19 mouse cellular contexts compared by ENCODE assay signal in genomic region chr19:47270520-47270919, GRCm38 (mm10).
DNase-seq lines count a peak whose midpoint lies in the region; ATAC-seq and TF ChIP-seq lines count a peak whose summit lies in the region.
"Had no signal": no experiment of that assay in that cellular context is flagged by ENCODE, and none has a peak within 500 bp of the region (broad histone marks: within the 10 kb centered on the region; RNA-seq: fewer than 3 reads in every experiment).

No protein-coding gene starts in this region.

- H3K4me1 ChIP-seq in limb, embryonic 13.5 days: no peaks in the 10 kb centered on the region
- H3K4me1 ChIP-seq in limb, embryonic 10.5 days: no peaks in the 10 kb centered on the region
- H3K4me1 ChIP-seq in embryonic facial prominence, embryonic 14.5 days (ENCODE audit: control insufficient read depth, insufficient read depth, low read length): peaks cover 3% of the 10 kb centered on the region; the same call in 1 of the 2 replicates
- no peaks in the 10 kb centered on the region for H3K4me1 ChIP-seq in limb, embryonic 14.5 days (ENCODE audit: control insufficient read depth, insufficient read depth, low read length)
- no peaks in the 10 kb centered on the region for H3K4me1 ChIP-seq in midbrain, embryonic 13.5 days (replicated peaks)
- no peaks in the 10 kb centered on the region for H3K4me1 ChIP-seq in hindbrain, embryonic 14.5 days (replicated peaks; ENCODE audit: control insufficient read depth, insufficient read depth, low read length)
- H3K4me1 ChIP-seq: forebrain, embryonic 10.5 days; forebrain, embryonic 12.5 days had no signal

- no peaks in the 10 kb centered on the region for H3K79me2 ChIP-seq in myocyte (ENCODE audit: control insufficient read depth, insufficient read depth)

- no peak overlapping the region for H3K4me3 ChIP-seq in limb, embryonic 13.5 days
- H3K4me3 ChIP-seq in limb, embryonic 10.5 days: no peak overlapping the region
- no peak overlapping the region for H3K4me3 ChIP-seq in embryonic facial prominence, embryonic 14.5 days (ENCODE audit: low read depth, low read length)
- no peak overlapping the region for H3K4me3 ChIP-seq in limb, embryonic 14.5 days (replicated peaks; ENCODE audit: low read length)
- no peak overlapping the region for H3K4me3 ChIP-seq in myocyte
- H3K4me3 ChIP-seq in midbrain, embryonic 13.5 days (replicated peaks): no peak overlapping the region
- no peak overlapping the region for H3K4me3 ChIP-seq in hindbrain, embryonic 14.5 days (replicated peaks; ENCODE audit: low read length)
- H3K4me3 ChIP-seq: erythroblast, embryonic 14.5 days; forebrain, embryonic 10.5 days; forebrain, embryonic 12.5 days had no signal

- no peak overlapping the region for H3K4me2 ChIP-seq in limb, embryonic 13.5 days (replicated peaks)
- no peak overlapping the region for H3K4me2 ChIP-seq in embryonic facial prominence, embryonic 14.5 days (ENCODE audit: low read depth, low read length)
- no peak overlapping the region for H3K4me2 ChIP-seq in limb, embryonic 14.5 days (replicated peaks; ENCODE audit: low read depth, low read length, severe bottlenecking)
- H3K4me2 ChIP-seq in myocyte (ENCODE audit: low read depth): no peak overlapping the region
- no peak overlapping the region for H3K4me2 ChIP-seq in midbrain, embryonic 13.5 days (replicated peaks)
- H3K4me2 ChIP-seq in hindbrain, embryonic 14.5 days (replicated peaks): no peak overlapping the region
- H3K4me2 ChIP-seq: forebrain, embryonic 12.5 days had no signal

- H3K9ac ChIP-seq in limb, embryonic 13.5 days: no peak overlapping the region
- no peak overlapping the region for H3K9ac ChIP-seq in embryonic facial prominence, embryonic 14.5 days (ENCODE audit: low read depth, low read length)
- H3K9ac ChIP-seq in limb, embryonic 14.5 days (ENCODE audit: low read depth, low read length, severe bottlenecking): no peak overlapping the region
- no peak overlapping the region for H3K9ac ChIP-seq in midbrain, embryonic 13.5 days (replicated peaks)
- H3K9ac ChIP-seq in hindbrain, embryonic 14.5 days: no peak overlapping the region
- H3K9ac ChIP-seq: forebrain, embryonic 12.5 days had no signal

- no peak for DNase-seq in limb, embryonic 10.5 days (ENCODE audit: low spot score)
- DNase-seq in embryonic facial prominence, embryonic 14.5 days (ENCODE audit: low spot score): peak; percentile 68
- no peak for DNase-seq in limb, embryonic 14.5 days (ENCODE audit: low spot score)
- DNase-seq in hindbrain, embryonic 14.5 days (ENCODE audit: low spot score): no peak
- DNase-seq: adrenal gland, adult 2 months; adrenal gland, postnatal 10 days; adrenal gland, postnatal 25 days; cerebellum, adult 11-12 months; cerebellum, adult 9-10 months; cerebellum, postnatal 25 days had no signal

- TF ChIP-seq POLR2A in limb, embryonic 14.5 days (IDR thresholded peaks at IDR 0.05; ENCODE audit: borderline replicate concordance, extremely low read depth, insufficient read depth, insufficient read length): no peak
- TF ChIP-seq POLR2A in myocyte (IDR thresholded peaks at IDR 0.05; ENCODE audit: insufficient read length, low read depth): no peak

- H3K36me3 ChIP-seq in limb, embryonic 13.5 days: peaks cover 97% of the 10 kb centered on the region
- peaks cover 100% of the 10 kb centered on the region for H3K36me3 ChIP-seq in limb, embryonic 10.5 days
- H3K36me3 ChIP-seq in embryonic facial prominence, embryonic 14.5 days (ENCODE audit: control insufficient read depth, insufficient read depth, low read length): peaks cover 92% of the 10 kb centered on the region
- peaks cover 99% of the 10 kb centered on the region for H3K36me3 ChIP-seq in limb, embryonic 14.5 days (ENCODE audit: control insufficient read depth, insufficient read depth, low read length)
- peaks cover 30% of the 10 kb centered on the region for H3K36me3 ChIP-seq in myocyte (ENCODE audit: control insufficient read depth, insufficient read depth)
- H3K36me3 ChIP-seq in midbrain, embryonic 13.5 days: peaks cover 40% of the 10 kb centered on the region
- H3K36me3 ChIP-seq in hindbrain, embryonic 14.5 days (replicated peaks; ENCODE audit: control insufficient read depth, insufficient read depth): peaks cover 22% of the 10 kb centered on the region

- no peaks in the 10 kb centered on the region for H3K27me3 ChIP-seq in limb, embryonic 13.5 days
- no peaks in the 10 kb centered on the region for H3K27me3 ChIP-seq in limb, embryonic 10.5 days (ENCODE audit: low read depth, poor library complexity, severe bottlenecking)
- no peaks in the 10 kb centered on the region for H3K27me3 ChIP-seq in embryonic facial prominence, embryonic 14.5 days (replicated peaks; ENCODE audit: control insufficient read depth, insufficient read depth, low read length)
- H3K27me3 ChIP-seq in limb, embryonic 14.5 days (ENCODE audit: control insufficient read depth, insufficient read depth, low read length): no peaks in the 10 kb centered on the region
- H3K27me3 ChIP-seq in myocyte (ENCODE audit: control insufficient read depth, insufficient read depth, insufficient read length): no peaks in the 10 kb centered on the region
- no peaks in the 10 kb centered on the region for H3K27me3 ChIP-seq in midbrain, embryonic 13.5 days
- no peaks in the 10 kb centered on the region for H3K27me3 ChIP-seq in hindbrain, embryonic 14.5 days (ENCODE audit: control insufficient read depth, insufficient read depth, low read length)
- H3K27me3 ChIP-seq: forebrain, embryonic 12.5 days had no signal

- H3ac ChIP-seq in myocyte (ENCODE audit: control insufficient read depth, insufficient read length): no peak overlapping the region

- H3K27ac ChIP-seq in limb, embryonic 13.5 days: 0 out of 2 replicates have a peak overlapping the region, but pooled peaks have one; percentile 15
- H3K27ac ChIP-seq in limb, embryonic 10.5 days: no peak overlapping the region
- H3K27ac ChIP-seq in embryonic facial prominence, embryonic 14.5 days (replicated peaks; ENCODE audit: low read depth, low read length): peak overlapping the region; percentile 71; the same call in 1 of the 2 replicates
- 0 out of 2 replicates have a peak overlapping the region, but pooled peaks have one; percentile 13 for H3K27ac ChIP-seq in limb, embryonic 14.5 days (replicated peaks; ENCODE audit: low read depth, low read length)
- H3K27ac ChIP-seq in midbrain, embryonic 13.5 days: no peak overlapping the region
- H3K27ac ChIP-seq in hindbrain, embryonic 14.5 days: no peak overlapping the region
- H3K27ac ChIP-seq: forebrain, embryonic 10.5 days; forebrain, embryonic 12.5 days had no signal

- no peak for ATAC-seq in limb, embryonic 13.5 days (ENCODE audit: low FRiP score, low read depth)
- no peak for ATAC-seq in embryonic facial prominence, embryonic 14.5 days (ENCODE audit: low read depth)
- ATAC-seq in limb, embryonic 14.5 days (ENCODE audit: low FRiP score, low read depth): peak; percentile 8; the same call in 1 of the 2 replicates
- ATAC-seq in midbrain, embryonic 13.5 days: no peak
- no peak for ATAC-seq in granulocyte monocyte progenitor cell, adult 5-6 weeks (replicated peaks; ENCODE audit: poor library complexity, severe bottlenecking)
- no peak for ATAC-seq in hindbrain, embryonic 14.5 days (ENCODE audit: low FRiP score)
- ATAC-seq: forebrain, embryonic 14.5 days; forebrain, embryonic 16.5 days had no signal

- no peaks in the 10 kb centered on the region for H3K9me3 ChIP-seq in limb, embryonic 13.5 days
- no peaks in the 10 kb centered on the region for H3K9me3 ChIP-seq in limb, embryonic 10.5 days (replicated peaks)
- H3K9me3 ChIP-seq in embryonic facial prominence, embryonic 14.5 days (ENCODE audit: control insufficient read depth, low read length): no peaks in the 10 kb centered on the region
- H3K9me3 ChIP-seq in limb, embryonic 14.5 days (ENCODE audit: control insufficient read depth, low read length): no peaks in the 10 kb centered on the region
- H3K9me3 ChIP-seq in midbrain, embryonic 13.5 days: no peaks in the 10 kb centered on the region
- H3K9me3 ChIP-seq in hindbrain, embryonic 14.5 days (ENCODE audit: control insufficient read depth, low read length): no peaks in the 10 kb centered on the region
- H3K9me3 ChIP-seq: forebrain, embryonic 10.5 days; forebrain, embryonic 12.5 days had no signal

- 67% methylated on average over 9 of the region's 9 CpGs for WGBS in limb, embryonic 13.5 days
- WGBS in limb, embryonic 10.5 days: 81% methylated on average over 9 of the region's 9 CpGs
- 57% methylated on average over 9 of the region's 9 CpGs for WGBS in embryonic facial prominence, embryonic 14.5 days
- WGBS in limb, embryonic 14.5 days: 72% methylated on average over 9 of the region's 9 CpGs
- WGBS in midbrain, embryonic 13.5 days: 85% methylated on average over 9 of the region's 9 CpGs
- WGBS in hindbrain, embryonic 14.5 days: 86% methylated on average over 9 of the region's 9 CpGs

TF ChIP-seq in myocyte, 11 proteins besides CTCF, POLR2A, EP300 and RAD21:
- TF ChIP-seq USF1 (IDR thresholded peaks at IDR 0.05; ENCODE audit: low read depth) (no peak), POLR2AphosphoS2 (IDR thresholded peaks at IDR 0.05; ENCODE audit: insufficient read length, low read depth) (peak; percentile 41)

Comparison
In these comparisons a context has a peak if more than half of its experiments do, and no peak if none do; other contexts are left out.
1. H3K27ac ChIP-seq: peak in limb, embryonic 13.5 days (single experiment), embryonic facial prominence, embryonic 14.5 days (single experiment) and limb, embryonic 14.5 days (single experiment); none in limb, embryonic 10.5 days (single experiment), midbrain, embryonic 13.5 days (single experiment) and hindbrain, embryonic 14.5 days (single experiment).